Mouse (Mus musculus) adrenal gland, adult 8-10 months (tissue): ENCODE measurements at regions not wholly inside any gene's neighbourhood (a gene's known extent, or its start where the extent isn't known, plus 50 kb on each side); places are given as distances from the start of the nearest gene placed in this dataset.

Source experiments
- DNase-seq: peaks from one replicate; pipeline ENCODE4 v3.0.0; 2022

DNA sequence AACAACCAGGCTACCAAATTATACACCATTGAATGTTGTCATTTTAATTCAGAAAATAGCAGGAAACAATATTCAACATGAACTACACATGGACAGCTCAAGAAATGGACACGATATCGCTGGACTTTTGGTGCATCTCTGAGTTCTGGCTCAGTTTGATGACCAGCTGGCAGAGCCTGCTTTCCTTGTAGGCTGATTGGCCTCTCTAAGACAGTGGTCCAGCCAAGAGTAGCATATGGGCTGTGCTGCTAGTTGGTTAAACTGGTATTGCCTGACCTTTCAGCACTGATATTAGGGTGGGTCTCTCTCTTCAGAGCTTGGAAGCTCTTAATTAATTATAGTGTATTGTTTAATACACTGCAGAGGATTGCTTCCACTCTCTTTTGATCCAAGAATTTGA, 705.8 kb upstream of the Ddx18 start:
- DNase-seq: no peak

DNA sequence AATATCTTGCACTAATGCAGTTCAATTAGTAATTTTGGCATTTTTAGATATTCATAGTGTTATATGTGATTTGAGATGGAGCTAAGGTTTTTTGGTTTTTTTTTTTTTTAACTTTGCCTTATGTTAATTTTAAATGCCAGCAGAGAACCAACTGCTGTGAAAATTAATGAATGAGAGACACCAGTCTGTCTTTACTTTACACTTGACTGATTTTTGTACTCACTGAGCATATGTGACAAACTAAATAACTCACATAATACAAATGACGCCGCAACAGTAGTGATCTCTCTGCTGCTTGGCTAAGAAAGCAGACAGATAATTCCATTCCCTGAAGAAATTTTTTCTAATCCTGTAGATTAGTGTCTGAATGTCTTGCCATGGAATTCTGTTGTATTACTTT, 675.2 kb upstream of the Ddx18 start:
- DNase-seq: no peak

DNA sequence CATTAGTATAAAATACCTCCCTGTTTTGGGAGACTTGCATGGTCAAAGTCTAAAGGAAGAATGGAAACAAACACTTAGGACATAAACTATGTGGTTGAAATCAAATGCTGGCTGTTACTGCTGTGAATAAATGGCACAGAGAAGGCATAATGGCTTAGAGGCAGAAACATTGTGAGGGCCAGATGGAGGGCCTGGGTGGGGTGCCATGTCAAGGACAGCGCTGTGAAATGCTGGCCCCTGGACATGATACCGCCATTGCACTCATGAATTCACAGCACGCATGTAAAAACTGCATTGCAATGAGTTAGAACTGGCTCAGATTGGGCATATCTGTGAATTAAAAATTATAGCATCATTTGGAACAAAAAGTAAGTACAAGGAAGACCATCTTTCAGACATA, 673.7 kb upstream of the Ddx18 start:
- DNase-seq: no peak

DNA sequence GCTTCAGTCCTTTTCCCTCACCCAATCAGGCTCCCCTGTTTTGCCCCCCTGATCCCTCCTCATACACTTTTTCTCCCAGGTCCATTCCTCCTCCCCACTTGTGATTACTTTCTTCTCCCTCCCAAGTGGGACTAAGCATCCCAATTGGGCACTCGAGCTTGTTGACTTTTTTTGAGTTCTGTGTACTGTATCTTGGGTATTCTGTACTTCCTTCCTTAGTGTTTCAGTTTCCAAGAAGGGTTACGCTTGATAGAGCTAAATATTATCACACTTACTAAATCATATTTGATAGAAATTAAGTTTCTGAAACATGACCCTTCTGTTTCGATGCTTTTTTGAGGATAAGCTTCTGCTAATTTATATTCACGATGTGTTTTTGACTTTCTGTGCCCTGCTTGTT, 662.7 kb upstream of the Ddx18 start:
- DNase-seq: no peak

DNA sequence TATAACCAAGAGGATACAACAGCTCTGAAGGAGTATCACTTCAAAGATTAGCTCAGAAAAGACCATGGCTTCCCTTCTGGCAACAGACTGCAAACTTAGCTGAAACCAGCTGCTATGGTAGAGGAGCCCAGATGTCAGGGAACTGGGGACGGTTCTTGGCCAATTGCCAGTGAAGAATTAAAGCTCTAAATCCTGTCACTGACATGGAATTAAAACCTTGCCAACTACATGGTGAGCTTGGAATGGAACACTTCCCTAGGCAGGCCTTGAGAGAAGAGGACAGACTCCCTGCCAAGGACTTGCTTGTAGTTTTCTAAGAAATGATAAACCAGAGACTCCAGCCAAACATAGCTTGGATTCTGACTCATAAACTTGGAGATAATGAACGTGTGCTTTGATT, 644.7 kb upstream of the Ddx18 start:
- DNase-seq: peak; percentile 63

DNA sequence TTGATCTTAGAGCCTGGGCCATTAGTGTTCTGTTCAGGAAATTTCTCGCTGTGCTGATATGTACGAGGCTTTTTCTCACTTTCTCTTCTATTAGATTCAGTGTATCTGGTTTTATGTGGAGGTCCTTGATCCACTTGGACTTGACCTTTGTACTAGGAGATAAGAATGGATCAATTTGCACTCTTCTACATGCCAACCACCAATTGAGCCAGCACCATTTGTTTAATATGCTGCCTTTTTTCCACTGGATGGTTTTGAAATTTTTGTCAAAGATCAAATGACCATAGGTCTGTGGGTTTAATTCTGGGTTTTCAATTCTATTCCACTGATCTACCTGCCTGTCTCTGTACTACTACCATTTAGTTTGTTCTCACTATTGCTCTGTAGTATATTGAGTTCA, 640.8 kb upstream of the Ddx18 start:
- DNase-seq: no peak

DNA sequence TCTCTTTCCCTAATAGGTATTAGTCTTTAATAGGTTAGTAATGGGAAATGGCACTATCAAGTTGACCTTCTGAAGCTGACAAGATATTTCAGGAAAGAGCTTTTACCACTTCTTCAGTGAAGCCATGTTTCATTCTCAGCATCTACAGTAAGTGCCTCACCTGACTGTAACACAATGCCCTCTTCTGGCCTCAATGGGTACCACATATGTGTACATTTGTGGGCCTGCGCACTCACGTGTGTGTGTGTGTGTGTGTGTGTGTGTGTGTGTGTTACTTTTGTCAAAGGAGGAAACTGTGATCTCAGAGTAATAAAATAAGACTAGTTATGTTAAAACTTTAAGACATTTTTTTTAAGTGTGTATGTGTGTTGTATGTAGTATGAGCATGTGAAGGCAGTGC, 601.8 kb upstream of the Ddx18 start:
- no peak for DNase-seq

DNA sequence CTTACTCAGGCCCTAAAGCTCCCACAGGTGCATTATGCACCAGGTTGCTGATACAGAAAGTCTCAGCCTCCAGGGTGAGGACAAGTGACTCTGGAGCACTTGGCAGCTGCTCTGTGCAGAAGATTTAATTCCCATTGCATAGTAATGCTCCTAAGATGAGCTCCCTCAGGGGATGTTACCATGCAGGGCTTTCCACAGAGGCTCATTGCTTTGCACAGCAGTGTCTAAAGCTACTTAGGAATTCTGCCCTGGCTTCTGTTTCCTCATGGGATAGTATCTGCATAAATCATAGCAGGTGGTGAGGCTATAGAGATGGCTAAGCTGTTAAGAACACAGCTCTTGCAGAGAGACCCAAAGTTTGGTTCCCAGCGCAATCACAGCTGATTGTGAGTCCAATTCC, 594.0 kb upstream of the Ddx18 start:
- DNase-seq: no peak

DNA sequence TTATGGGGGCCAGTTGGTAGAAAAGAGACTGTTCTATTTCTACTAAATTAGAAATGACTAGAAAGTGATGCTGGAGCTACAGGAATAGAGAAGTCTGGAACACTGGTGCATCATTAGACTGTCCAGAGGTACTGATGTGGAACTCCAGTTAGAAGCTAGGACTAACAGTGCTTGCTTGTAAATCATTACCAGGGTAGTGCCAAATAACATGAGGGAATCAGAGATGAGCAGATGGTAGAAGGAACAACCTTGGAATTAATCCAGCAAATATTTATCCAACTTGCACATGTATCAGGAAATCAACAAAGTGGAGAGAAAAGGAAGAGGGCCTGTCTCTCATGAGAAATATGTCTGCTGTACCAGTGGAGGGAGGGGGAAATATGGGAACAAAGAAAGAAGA, 573.6 kb upstream of the Ddx18 start:
- no peak for DNase-seq

DNA sequence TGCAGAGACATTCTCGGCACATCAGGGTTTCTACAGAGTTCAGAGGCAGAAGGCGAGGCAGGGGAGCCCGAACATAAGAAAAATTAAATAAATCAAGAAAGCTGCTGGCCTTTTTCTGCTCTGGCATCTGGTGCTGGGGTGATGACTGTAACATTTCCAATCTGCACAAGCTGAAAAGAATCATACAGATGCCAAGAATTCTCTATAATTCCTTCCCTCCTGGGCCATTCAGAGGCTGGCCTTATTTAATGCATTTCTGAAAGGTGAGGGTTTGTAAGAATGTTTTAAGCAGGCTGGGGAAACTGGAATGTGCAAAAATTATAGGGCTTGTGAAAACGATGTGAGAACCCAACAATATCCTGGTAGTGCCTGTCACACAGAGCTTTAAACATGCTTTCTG, 556.2 kb upstream of the Ddx18 start:
- no peak for DNase-seq

DNA sequence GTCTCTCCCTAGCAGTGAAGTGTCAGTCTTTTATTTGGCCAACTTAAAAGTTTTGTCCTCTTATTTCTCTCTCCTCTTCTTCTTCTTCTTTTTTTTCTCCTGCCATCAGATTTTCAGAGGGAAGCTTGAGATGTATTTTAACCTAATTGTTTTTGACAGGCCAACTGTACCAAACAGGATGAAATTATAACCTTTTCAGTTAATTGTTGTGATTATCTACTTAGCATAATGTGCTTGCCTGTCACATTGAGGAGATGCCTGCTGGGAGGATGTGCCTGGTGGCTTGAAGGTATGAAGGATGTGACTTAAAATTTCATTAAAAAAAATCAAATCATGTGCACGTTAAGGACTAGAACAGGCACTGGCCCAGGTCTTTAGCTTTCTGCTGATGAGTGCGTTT, 527.9 kb upstream of the Ddx18 start:
- no peak for DNase-seq

DNA sequence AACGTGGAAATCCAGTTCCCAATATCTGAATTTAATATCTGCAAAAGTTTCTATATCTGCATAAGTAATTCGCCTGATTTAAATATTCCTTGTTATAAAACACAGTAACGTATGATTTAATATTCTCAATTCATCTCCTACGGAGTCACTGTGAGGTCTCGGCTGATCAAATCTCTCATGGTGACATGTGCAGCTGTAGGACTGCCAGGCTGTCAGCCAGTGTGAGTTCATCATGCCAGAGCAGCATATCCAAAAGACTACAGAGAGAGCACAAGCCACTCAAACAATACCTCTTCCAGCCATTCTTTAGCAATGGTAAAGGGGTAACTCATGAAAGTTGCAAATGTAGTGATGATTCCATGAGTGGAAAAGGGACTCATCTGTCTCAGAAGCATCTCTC, 514.7 kb upstream of the Ddx18 start:
- DNase-seq: no peak

DNA sequence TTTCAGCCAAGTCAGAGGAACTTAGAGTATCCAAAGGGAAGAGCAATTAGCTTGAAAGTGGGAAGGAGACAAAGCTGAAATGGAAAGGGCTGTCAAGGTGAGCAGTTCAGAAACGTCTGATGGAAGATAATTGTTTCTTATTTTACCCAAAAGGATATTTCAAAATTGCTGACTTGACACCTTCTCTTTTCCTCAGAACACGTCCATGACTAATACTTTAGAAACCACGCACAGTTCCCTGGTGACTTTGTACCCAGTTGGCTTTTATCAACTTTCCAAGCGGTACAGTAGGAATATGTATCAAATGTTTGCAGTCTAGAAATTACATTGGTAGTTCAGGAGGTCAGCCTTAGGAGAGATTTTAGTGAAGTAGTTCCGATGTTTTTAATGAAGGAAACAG, 508.3 kb upstream of the Ddx18 start:
- DNase-seq: no peak

DNA sequence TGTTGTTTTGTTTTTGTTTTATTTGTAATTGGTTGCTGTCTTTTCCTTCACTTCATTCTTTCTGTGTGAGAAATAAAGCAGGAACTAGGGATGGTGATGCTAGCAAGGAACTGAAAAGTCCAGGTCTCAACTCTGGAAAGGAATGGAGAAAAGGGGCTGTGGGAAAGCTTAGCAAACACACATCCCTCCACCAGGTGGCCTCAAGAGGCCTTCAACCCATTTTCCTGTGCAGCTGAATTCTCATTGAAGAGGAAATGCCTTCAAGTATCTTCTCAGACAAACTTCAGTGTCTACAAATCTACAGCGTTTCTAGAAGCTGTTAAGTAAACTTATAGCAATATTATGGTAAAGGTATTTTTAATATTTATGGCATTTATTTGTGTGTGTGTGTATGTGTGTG, 487.4 kb upstream of the Ddx18 start:
- no peak for DNase-seq

DNA sequence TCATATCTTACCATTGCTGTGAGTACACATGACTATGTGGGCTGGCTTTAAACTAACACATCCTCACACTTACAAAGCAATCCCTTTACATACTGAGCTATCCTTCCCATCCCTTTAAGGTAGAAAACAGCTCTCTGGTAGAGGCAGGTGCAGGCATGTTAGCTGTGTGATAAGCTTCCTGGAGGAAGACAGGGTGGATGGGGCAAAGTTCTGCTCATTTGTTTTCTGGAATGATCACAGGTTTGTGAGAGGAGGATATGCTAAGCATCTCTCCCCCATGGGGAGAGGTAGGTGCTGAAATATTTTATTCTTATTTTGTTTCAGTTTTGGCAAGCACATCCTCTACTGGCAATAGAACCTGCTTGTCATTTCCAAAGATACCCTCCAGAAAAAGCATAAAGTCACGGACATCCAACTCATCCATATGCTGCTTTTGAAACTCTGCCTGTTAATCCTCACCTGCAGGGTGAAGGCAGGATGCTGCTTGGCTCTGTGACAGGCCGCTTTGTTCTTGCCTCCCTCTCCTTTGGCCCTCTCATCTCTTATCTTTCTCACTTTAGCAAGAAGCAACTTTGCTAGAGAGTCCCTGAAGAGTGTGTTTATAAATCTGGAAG, 480.4 kb upstream of the Ddx18 start:
- DNase-seq: no peak

DNA sequence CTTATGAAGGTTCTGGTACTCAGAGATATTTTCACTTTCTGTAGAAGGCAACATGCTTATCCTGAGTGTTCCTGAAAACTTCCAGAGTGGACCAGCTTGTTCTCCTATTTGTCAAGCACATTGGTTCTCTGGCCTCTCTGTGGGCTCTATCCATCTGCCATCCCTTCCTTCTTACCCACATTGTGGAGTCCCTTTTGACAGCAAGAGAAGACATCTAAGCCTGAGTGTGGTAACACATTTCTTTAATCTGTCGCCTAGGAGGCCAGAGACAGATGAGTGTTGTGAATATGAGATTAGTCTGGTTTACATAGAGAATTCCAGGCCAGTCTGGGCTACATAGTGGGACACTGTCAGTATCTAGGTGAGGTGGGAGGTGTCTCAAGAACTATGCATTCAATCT, 476.1 kb upstream of the Ddx18 start:
- DNase-seq: no peak

DNA sequence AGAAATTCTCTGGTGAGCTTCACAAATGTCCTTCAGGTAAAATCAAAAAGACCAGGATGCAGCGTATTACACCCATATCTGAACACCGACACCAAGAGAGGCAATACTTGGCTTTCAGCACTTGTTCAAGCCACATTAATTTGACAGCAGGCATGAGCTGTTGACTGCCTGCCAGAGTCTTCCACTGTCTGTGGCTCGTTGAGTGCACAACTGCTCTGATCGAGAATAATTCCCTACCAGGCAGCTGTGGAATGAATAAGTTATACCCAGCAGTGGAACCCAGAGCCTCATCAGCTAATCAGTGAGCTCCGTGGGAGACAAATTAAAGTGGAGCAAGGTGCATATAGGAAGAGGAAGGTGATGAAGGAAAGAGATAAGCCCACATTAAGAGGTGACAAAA, 475.3 kb upstream of the Ddx18 start:
- DNase-seq: no peak

DNA sequence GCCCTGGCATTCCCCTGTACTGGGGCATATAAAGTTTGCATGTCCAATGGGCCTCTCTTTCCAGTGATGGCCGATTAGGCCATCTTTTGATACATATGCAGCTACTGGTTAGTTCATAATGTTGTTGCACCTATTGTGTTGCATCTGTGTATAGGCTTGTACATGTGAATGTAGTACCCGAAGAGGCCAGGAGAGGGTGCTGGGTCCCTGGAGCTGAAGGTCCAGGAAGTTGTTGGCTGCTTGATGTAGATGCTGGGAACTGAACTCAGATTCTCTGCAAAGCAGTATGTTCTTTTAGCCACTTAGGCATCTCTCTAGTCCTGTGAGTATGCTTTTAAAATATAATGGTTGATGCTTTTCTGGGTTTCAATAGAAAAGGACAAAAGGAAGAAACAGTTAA, 440.0 kb upstream of the Ddx18 start:
- DNase-seq: no peak

DNA sequence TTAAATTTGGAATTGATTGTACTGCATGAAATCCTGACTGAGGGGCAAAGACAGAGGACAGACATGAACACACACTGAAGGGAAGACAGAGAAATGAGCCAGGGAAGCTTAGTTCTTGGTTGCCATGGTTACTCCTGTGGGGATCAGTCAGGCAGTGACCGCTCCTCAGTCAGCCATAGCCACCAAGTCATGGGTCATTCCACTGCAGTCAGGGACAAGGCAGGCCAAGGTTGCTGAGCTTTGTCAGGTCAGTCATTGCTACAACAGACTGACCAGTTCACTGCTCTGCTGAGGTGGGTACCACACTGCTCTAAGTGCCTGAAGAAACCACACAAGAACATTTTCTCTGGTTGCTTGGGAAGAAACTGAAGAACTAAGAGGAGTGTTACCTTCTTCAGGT, 428.7 kb upstream of the Ddx18 start:
- no peak for DNase-seq

DNA sequence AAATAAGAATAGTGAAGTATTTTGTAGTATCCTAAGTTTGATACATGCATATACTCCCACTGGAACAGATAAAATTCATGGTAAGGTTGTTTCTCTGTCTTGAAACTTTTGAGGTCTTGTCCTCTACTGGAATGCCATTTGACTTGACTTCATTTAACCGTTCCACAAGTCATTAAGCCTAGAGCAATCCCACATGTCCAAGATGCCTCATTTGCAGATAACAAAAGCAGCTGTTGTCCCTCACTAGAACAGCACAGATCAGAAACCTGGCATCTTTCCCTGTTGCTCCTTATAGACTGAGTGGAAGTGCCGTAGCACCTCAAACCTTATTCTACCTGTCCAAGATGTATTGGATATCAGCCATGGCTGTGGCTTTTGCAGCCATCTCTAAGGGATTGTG, 422.9 kb upstream of the Ddx18 start:
- no peak for DNase-seq

DNA sequence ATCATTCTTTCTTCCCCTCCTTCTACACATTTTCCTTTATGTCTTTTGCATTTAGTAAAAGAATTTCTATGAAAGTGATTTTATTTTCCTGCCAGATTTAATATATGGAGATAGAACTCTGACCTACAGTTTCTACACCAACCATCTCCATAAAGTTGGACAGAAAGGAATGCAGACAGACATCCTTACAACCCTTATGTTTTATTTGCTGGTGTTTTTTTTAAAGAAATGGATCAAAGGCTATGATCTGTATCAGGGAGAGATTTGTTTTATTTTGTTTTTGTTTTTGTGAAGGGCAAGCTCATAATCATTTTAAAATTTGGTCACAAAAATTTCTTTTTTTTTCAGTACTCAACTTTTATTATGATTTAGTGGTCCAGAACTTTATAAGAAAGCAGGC, 391.2 kb upstream of the Ddx18 start:
- no peak for DNase-seq

DNA sequence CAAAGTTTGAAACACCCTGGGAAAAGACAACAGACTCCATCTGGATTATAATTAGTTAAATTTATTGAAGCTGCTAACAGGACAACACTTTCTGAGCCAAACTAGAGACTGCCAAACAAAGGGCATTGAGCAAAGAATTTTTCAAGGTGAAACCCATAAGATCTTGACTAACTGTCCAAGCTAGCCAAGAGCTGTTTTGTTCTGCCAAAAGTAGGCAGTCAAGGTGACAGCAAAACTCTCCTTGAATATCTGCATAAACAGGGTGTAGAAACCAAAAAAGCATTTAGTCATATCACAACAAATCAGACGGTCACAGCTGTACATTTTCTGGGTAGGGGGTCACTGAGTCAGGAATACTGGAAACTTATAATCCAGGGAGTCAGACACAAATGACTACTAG, 368.1 kb upstream of the Ddx18 start:
- peak; percentile 37 for DNase-seq
